Comparison of ENCODE assay signal across 12 mouse cellular contexts in the genomic region with DNA sequence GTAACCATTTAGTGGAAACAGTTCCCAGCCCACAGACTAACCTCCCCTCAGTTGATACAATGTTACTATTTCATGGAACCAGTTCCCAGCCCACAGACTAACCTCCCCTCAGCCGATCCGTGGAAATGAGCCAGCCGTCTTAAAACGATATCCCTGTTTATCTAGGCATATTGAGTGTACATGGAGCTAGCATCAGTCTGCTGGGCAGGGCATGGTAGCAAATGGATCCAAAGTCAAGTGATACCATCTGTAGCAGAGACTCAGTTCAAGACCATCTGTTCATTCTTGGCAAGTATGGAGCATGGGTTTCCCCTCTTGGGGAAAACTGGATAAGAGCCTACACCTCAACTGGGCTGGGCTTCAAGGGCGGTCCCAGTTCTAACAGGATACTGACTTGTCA. TPM values are rescaled to one million over a fixed set of nuclear protein-coding genes. Genes with fewer than 3 reads are reported as not detected.
A peak's percentile ranks its signal among the peaks of the same experiment; 100 is the strongest.
DNase-seq lines count a peak whose midpoint lies in the region; ATAC-seq and TF ChIP-seq lines count a peak whose summit lies in the region.
"Had no signal": no experiment of that assay in that cellular context is flagged by ENCODE, and none has a peak within 500 bp of the region (broad histone marks: within the 10 kb centered on the region; RNA-seq: fewer than 3 reads in every experiment).

No protein-coding gene starts in this region.

- no peaks in the 10 kb centered on the region for H3K27me3 ChIP-seq in forebrain, embryonic 13.5 days
- H3K27me3 ChIP-seq in forebrain, embryonic 12.5 days, result no peaks in the 10 kb centered on the region
- no peaks in the 10 kb centered on the region for H3K27me3 ChIP-seq in midbrain, postnatal 0 days (ENCODE audit: insufficient read depth, low read length)
- H3K27me3 ChIP-seq in midbrain, embryonic 16.5 days (ENCODE audit: control insufficient read depth, insufficient read depth, low read depth, low read length), result no peaks in the 10 kb centered on the region
- H3K27me3 ChIP-seq: heart, embryonic 15.5 days had no signal

- WGBS in forebrain, embryonic 13.5 days, result 83% methylated on average over 5 of the region's 5 CpGs
- WGBS in forebrain, embryonic 12.5 days, result 90% methylated on average over 5 of the region's 5 CpGs
- WGBS in midbrain, postnatal 0 days, result 90% methylated on average over 5 of the region's 5 CpGs
- 90% methylated on average over 5 of the region's 5 CpGs for WGBS in midbrain, embryonic 16.5 days

- H3K27ac ChIP-seq in forebrain, embryonic 13.5 days, result no peak overlapping the region
- H3K27ac ChIP-seq in forebrain, embryonic 12.5 days, result no peak overlapping the region
- no peak overlapping the region for H3K27ac ChIP-seq in midbrain, postnatal 0 days (ENCODE audit: low read depth, low read length)
- no peak overlapping the region for H3K27ac ChIP-seq in midbrain, embryonic 16.5 days (ENCODE audit: low read length)
- H3K27ac ChIP-seq: heart, embryonic 15.5 days had no signal

- peak; percentile 88 for ATAC-seq in forebrain, embryonic 13.5 days
- no peak for ATAC-seq in forebrain, embryonic 12.5 days (ENCODE audit: low FRiP score)
- ATAC-seq in midbrain, postnatal 0 days (ENCODE audit: low FRiP score), result no peak
- ATAC-seq in midbrain, embryonic 16.5 days, result no peak

- no peak overlapping the region for H3K4me2 ChIP-seq in forebrain, embryonic 13.5 days
- H3K4me2 ChIP-seq in forebrain, embryonic 12.5 days, result no peak overlapping the region
- no peak overlapping the region for H3K4me2 ChIP-seq in midbrain, postnatal 0 days (ENCODE audit: low read depth, low read length, poor library complexity, severe bottlenecking)
- no peak overlapping the region for H3K4me2 ChIP-seq in midbrain, embryonic 16.5 days (ENCODE audit: low read length)
- H3K4me2 ChIP-seq: heart, embryonic 15.5 days had no signal

- H3K9ac ChIP-seq in forebrain, embryonic 13.5 days, result no peak overlapping the region
- H3K9ac ChIP-seq in forebrain, embryonic 12.5 days, result no peak overlapping the region
- H3K9ac ChIP-seq in midbrain, postnatal 0 days (replicated peaks; ENCODE audit: low read length, poor library complexity, severe bottlenecking), result no peak overlapping the region
- H3K9ac ChIP-seq in midbrain, embryonic 16.5 days (ENCODE audit: low read depth, low read length), result no peak overlapping the region
- H3K9ac ChIP-seq: heart, embryonic 15.5 days had no signal

- H3K9me3 ChIP-seq in forebrain, embryonic 13.5 days (replicated peaks), result no peaks in the 10 kb centered on the region
- no peaks in the 10 kb centered on the region for H3K9me3 ChIP-seq in forebrain, embryonic 12.5 days
- H3K9me3 ChIP-seq in midbrain, postnatal 0 days (ENCODE audit: low read length), result no peaks in the 10 kb centered on the region
- no peaks in the 10 kb centered on the region for H3K9me3 ChIP-seq in midbrain, embryonic 16.5 days (replicated peaks; ENCODE audit: control insufficient read depth, low read length, poor library complexity, severe bottlenecking)
- H3K9me3 ChIP-seq: G1E; heart, embryonic 15.5 days; megakaryocyte, embryonic 14.5 days had no signal

- TF ChIP-seq CTCF in midbrain, postnatal 0 days (IDR thresholded peaks at IDR 0.05), result no peak

- no peak overlapping the region for H3K4me3 ChIP-seq in forebrain, embryonic 13.5 days
- no peak overlapping the region for H3K4me3 ChIP-seq in forebrain, embryonic 12.5 days (replicated peaks)
- H3K4me3 ChIP-seq in midbrain, postnatal 0 days (ENCODE audit: low read depth, low read length), result no peak overlapping the region
- H3K4me3 ChIP-seq in midbrain, embryonic 16.5 days (ENCODE audit: low read depth, low read length), result no peak overlapping the region
- H3K4me3 ChIP-seq: heart, embryonic 15.5 days; megakaryocyte, embryonic 14.5 days had no signal

- no peaks in the 10 kb centered on the region for H3K36me3 ChIP-seq in forebrain, embryonic 13.5 days (ENCODE audit: poor library complexity, severe bottlenecking)
- no peaks in the 10 kb centered on the region for H3K36me3 ChIP-seq in forebrain, embryonic 12.5 days (replicated peaks)
- no peaks in the 10 kb centered on the region for H3K36me3 ChIP-seq in midbrain, postnatal 0 days (ENCODE audit: insufficient read depth, low read length)
- H3K36me3 ChIP-seq in midbrain, embryonic 16.5 days (ENCODE audit: control insufficient read depth, insufficient read depth, low read length), result no peaks in the 10 kb centered on the region
- H3K36me3 ChIP-seq: G1E; heart, embryonic 15.5 days had no signal

- peak; percentile 46 for DNase-seq in midbrain, postnatal 0 days (ENCODE audit: low spot score)
- peak; percentile 35 for DNase-seq in layer of hippocampus, adult 9-10 months (ENCODE audit: low spot score)
- DNase-seq in thymus, postnatal 10 days (ENCODE audit: low spot score in 2 of 2), result no peak
- no peak for DNase-seq in spleen, adult 18-20 months
- no peak for DNase-seq in lung, postnatal 36 days
- DNase-seq: thymus, adult 2 months had no signal

- H3K4me1 ChIP-seq in forebrain, embryonic 13.5 days, result peaks cover 10% of the 10 kb centered on the region
- no peaks in the 10 kb centered on the region; the same call in 1 of the 2 replicates for H3K4me1 ChIP-seq in forebrain, embryonic 12.5 days
- no peaks in the 10 kb centered on the region for H3K4me1 ChIP-seq in midbrain, postnatal 0 days (ENCODE audit: insufficient read depth, low read length)
- H3K4me1 ChIP-seq in midbrain, embryonic 16.5 days (ENCODE audit: control insufficient read depth, insufficient read depth, low read length), result no peaks in the 10 kb centered on the region
- H3K4me1 ChIP-seq: heart, embryonic 15.5 days; megakaryocyte, embryonic 14.5 days had no signal

RNA-seq across cellular contexts. Expression of a gene that starts 44.2 kb away (rescaled TPM):
- 140 and 143 TPM in 2 replicates for polyA plus RNA-seq in forebrain, embryonic 13.5 days (2015; fragmentation: Nextera tagmentation; extraction: Ambion mirVana)
- 116 and 129 TPM in 2 replicates for polyA plus RNA-seq in forebrain, embryonic 12.5 days (2016; fragmentation: Nextera tagmentation; extraction: Ambion mirVana)
- total RNA-seq in midbrain, postnatal 0 days (2014; rRNA removed), result 116 and 148 TPM in 2 replicates
- polyA plus RNA-seq in midbrain, postnatal 0 days (2015; fragmentation: Nextera tagmentation; extraction: Ambion mirVana), result 135 and 150 TPM in 2 replicates
- 138 and 153 TPM in 2 replicates for polyA plus RNA-seq in midbrain, embryonic 16.5 days (2015; fragmentation: Nextera tagmentation; extraction: Ambion mirVana)

Comparison
In these comparisons a context has a peak if more than half of its experiments do, and no peak if none do; other contexts are left out.
1. DNase-seq: peak in midbrain, postnatal 0 days (single experiment) and layer of hippocampus, adult 9-10 months (single experiment); none in thymus, postnatal 10 days (0 of 2), spleen, adult 18-20 months (0 of 2) and lung, postnatal 36 days (single experiment).